Mouse (Mus musculus) inflammation-experienced regulatory T-cells, adult 6 months (primary cell): ENCODE measurements at regions not wholly inside any gene's neighbourhood (a gene's known extent, or its start where the extent isn't known, plus 50 kb on each side); places are given as distances from the start of the nearest gene placed in this dataset.
"Not testable (repeated sequence)": the region's sequence is repeated elsewhere in the genome, so short reads cannot be mapped to it uniquely, and the experiment has no call there.

Experiments used
- ATAC-seq: one replicate; pipeline ENCODE4 v1.8.0; 2017

- no peak for ATAC-seq
Measured at GRCm38 (mm10) chr16:29746245-29746644, 167.1 kb downstream of the Opa1 start.

- ATAC-seq: no peak
Measured at GRCm38 (mm10) chr16:29749167-29749566, 170.0 kb downstream of the Opa1 start.

- ATAC-seq: no peak
Measured at GRCm38 (mm10) chr16:29754579-29755199, 175.6 kb downstream of the Opa1 start.

GRCm38 (mm10) chr16:29758246-29758645 lies 179.1 kb downstream of the Opa1 start:
- ATAC-seq: no peak

GRCm38 (mm10) chr16:29759416-29759815 lies 180.3 kb downstream of the Opa1 start:
- ATAC-seq: no peak

- no peak for ATAC-seq
Measured at GRCm38 (mm10) chr16:29760627-29761026, 181.5 kb downstream of the Opa1 start.

- ATAC-seq: no peak
Measured at GRCm38 (mm10) chr16:29761779-29762277, 182.7 kb downstream of the Opa1 start.

GRCm38 (mm10) chr16:29764376-29764775 lies 185.2 kb downstream of the Opa1 start:
- ATAC-seq: no peak

- not testable (repeated sequence) for ATAC-seq
Measured at GRCm38 (mm10) chr16:29765801-29766200, 186.7 kb downstream of the Opa1 start.

- no peak for ATAC-seq
Measured at GRCm38 (mm10) chr16:29771320-29771719, 192.2 kb downstream of the Opa1 start.

GRCm38 (mm10) chr16:29771728-29772608 lies 192.8 kb downstream of the Opa1 start:
- no peak for ATAC-seq

- no peak for ATAC-seq
Measured at GRCm38 (mm10) chr16:29772609-29772988, 193.5 kb downstream of the Opa1 start.

GRCm38 (mm10) chr16:29773056-29773455 lies 193.9 kb downstream of the Opa1 start:
- no peak for ATAC-seq

- ATAC-seq: no peak
Measured at GRCm38 (mm10) chr16:29774949-29775348, 195.8 kb downstream of the Opa1 start.

- ATAC-seq: no peak
Measured at GRCm38 (mm10) chr16:29775879-29776278, 196.7 kb downstream of the Opa1 start.

GRCm38 (mm10) chr16:29782441-29782840 lies 203.3 kb downstream of the Opa1 start:
- no peak for ATAC-seq

GRCm38 (mm10) chr16:29785114-29785513 lies 206.0 kb downstream of the Opa1 start:
- ATAC-seq: no peak

GRCm38 (mm10) chr16:29786540-29786939 lies 207.4 kb downstream of the Opa1 start:
- no peak for ATAC-seq

- ATAC-seq: no peak
Measured at GRCm38 (mm10) chr16:29787633-29788511, 208.7 kb downstream of the Opa1 start.

GRCm38 (mm10) chr16:29790064-29790463 lies 210.9 kb downstream of the Opa1 start:
- no peak for ATAC-seq

- no peak for ATAC-seq
Measured at GRCm38 (mm10) chr16:29799250-29799649, 220.1 kb downstream of the Opa1 start.

- no peak for ATAC-seq
Measured at GRCm38 (mm10) chr16:29799893-29800292, 220.8 kb downstream of the Opa1 start.

GRCm38 (mm10) chr16:29800457-29800856 lies 221.3 kb downstream of the Opa1 start:
- peak; percentile 95 for ATAC-seq
